Mouse (Mus musculus): ENCODE data around the gene Pitpnm1. TPM values are rescaled to one million over a fixed set of nuclear protein-coding genes. Genes with fewer than 3 reads are reported as not detected.

Gene Pitpnm1
- polyA plus RNA-seq, 1 experiment from 2014 or later, result 12.2 TPM

DNA sequence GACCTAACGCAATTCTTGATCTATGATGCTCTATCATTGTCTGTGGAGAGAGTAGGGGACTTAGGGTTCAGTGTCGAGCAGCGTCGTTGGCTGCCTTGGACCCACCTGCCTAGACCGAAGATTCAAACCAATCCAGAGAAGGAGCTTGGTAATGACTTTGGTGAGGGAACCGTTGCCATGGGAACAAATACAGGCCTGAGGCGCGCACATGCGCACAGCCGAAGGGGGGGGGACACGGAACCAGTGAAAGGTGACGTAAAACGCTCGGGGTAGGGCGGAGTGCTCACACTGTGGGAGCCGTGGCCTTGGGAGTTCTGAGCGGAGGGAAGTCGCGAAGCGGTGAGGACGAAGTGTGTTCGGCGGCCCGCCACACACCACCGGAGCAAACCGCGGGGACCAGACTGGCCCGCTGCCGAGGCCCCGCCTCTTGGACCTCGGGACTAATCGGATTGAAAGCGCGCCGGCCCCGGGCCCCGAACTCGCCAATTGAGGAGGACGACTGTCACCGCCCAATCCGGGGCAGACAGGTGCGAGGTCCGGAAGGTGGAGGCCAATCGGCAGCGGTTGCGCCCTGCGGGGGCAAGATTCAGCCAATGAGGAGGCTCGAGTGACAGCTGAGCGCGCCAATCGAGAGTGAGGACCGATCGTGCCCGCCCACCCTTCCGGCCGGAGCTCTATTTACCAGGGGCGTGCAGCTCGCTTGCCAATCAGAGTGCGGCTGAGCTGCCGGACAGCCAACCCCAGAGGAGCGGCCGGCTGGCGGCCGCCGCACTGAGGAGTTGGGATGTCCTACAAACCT, 3.0 kb upstream of the Pitpnm1 start, which contains the start of gene Cdk2ap2:
Cdk2ap2 (plus strand) TSS at position 541 of the 799 bp plus-strand sequence.
- Histone ChIP-seq H3K4me1 (replicated peaks; ENCODE audit: control insufficient read depth, insufficient read depth, low read length) (peaks cover 14% of the 10 kb centered on the region), H3K4me2 (replicated peaks; ENCODE audit: low read depth, low read length) (peak within 1 kb of the TSS; percentile 61), H3K9me3 (ENCODE audit: control insufficient read depth, low read length) (no peaks in the 10 kb centered on the region), H3K4me3 (ENCODE audit: low read depth, low read length) (peak within 1 kb of the TSS; percentile 57), H3K27me3 (ENCODE audit: control insufficient read depth, insufficient read depth, low read length) (peaks cover 18% of the 10 kb centered on the region), H3K27ac (ENCODE audit: low read depth, low read length) (peak within 1 kb of the TSS; percentile 86), H3K36me3 (ENCODE audit: control insufficient read depth, insufficient read depth, low read length) (no peaks in the 10 kb centered on the region), H3K9ac (ENCODE audit: low read depth, low read length) (peak within 1 kb of the TSS; percentile 69)
- whole genome bisulfite sequencing, result under 1% methylated on average over 65 of the region's 65 CpGs
- peak; percentile 90 for ATAC-seq (ENCODE audit: low FRiP score)
- peak; percentile 100 for DNase-seq (ENCODE audit: low spot score)

DNA sequence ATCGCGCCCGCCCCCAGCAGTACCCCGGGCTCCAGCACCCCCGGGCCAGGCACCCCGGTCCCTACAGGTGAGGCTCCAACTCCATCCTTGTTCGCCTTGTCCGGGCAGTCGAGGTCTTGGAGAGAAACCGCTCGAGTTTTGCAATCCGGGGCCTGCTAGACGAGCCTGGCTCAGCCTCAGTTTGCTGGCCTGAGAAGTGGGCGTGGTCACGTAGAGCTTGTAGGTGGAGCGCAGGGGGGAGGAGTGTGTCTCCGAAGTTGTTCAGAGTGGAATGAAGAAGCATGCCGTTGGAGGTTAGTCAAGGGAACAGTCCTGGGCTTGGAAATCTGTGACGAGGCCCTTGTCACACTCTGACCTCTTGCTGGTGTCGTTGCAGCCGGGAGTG, 2.4 kb upstream of the Pitpnm1 start:
- H3K27ac ChIP-seq (ENCODE audit: low read depth, low read length), result 0 out of 2 replicates have a peak overlapping the region, but pooled peaks have one; percentile 17
- H3K4me1 ChIP-seq (replicated peaks; ENCODE audit: control insufficient read depth, insufficient read depth, low read length), result peaks cover 14% of the 10 kb centered on the region
- peak overlapping the region; percentile 57 for H3K4me3 ChIP-seq (ENCODE audit: low read depth, low read length)
- H3K9ac ChIP-seq (ENCODE audit: low read depth, low read length), result peak overlapping the region; percentile 35
- H3K9me3 ChIP-seq (ENCODE audit: control insufficient read depth, low read length), result no peaks in the 10 kb centered on the region
- no peak for ATAC-seq (ENCODE audit: low FRiP score)
- WGBS, result 1% methylated on average over 21 of the region's 21 CpGs
- H3K27me3 ChIP-seq (ENCODE audit: control insufficient read depth, insufficient read depth, low read length), result peaks cover 21% of the 10 kb centered on the region
- no peaks in the 10 kb centered on the region for H3K36me3 ChIP-seq (ENCODE audit: control insufficient read depth, insufficient read depth, low read length)
- peak overlapping the region; percentile 61 for H3K4me2 ChIP-seq (replicated peaks; ENCODE audit: low read depth, low read length)
- no peak for DNase-seq (ENCODE audit: low spot score)

DNA sequence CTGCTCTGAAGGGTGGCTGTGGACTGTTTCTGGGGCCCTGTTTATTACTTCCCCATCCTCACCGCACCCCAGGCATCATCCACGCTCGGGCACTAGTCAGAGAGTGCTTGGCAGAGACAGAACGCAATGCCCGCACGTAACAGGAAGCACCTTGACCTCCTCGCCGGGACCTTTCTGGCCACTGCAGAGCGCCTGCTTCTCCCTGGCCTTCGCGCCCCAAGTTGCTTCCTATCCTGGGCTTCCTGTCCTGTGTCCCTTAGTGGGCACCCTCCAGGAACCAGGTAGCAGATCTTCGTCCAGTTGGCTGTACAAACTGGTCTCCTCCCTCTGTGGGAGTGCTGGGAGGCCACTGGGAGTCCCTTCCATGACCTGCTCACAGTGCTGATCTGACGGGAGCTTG, 1.4 kb upstream of the Pitpnm1 start:
- no peak for DNase-seq (ENCODE audit: low spot score)
- no peak overlapping the region for H3K27ac ChIP-seq (ENCODE audit: low read depth, low read length)
- 89% methylated on average over 13 of the region's 13 CpGs for WGBS
- peaks cover 14% of the 10 kb centered on the region for H3K4me1 ChIP-seq (replicated peaks; ENCODE audit: control insufficient read depth, insufficient read depth, low read length)
- H3K4me3 ChIP-seq (ENCODE audit: low read depth, low read length), result no peak overlapping the region
- H3K9ac ChIP-seq (ENCODE audit: low read depth, low read length), result no peak overlapping the region
- no peak overlapping the region for H3K4me2 ChIP-seq (replicated peaks; ENCODE audit: low read depth, low read length)
- peaks cover 23% of the 10 kb centered on the region for H3K27me3 ChIP-seq (ENCODE audit: control insufficient read depth, insufficient read depth, low read length)
- no peaks in the 10 kb centered on the region for H3K36me3 ChIP-seq (ENCODE audit: control insufficient read depth, insufficient read depth, low read length)
- ATAC-seq (ENCODE audit: low FRiP score), result no peak
- no peaks in the 10 kb centered on the region for H3K9me3 ChIP-seq (ENCODE audit: control insufficient read depth, low read length)

DNA sequence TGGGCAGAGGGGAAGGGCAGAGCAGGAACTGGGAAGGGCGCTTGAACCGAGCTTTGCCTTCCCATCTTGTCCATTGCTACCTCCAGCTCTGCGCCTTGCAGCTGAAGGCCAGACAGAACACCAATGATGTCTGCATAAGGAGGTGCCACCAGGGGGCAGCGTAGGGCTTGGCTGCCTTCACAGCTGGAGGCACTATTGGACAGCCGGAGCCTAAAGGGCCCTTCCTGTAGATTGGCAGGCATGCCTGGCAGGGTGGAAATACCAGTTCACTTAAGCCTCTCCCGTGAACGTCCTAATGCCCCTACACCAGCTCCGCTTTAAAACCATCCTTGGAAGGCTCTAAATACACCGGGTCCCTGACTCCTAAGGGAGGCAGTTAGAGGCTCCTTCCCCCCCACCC, 742 bp upstream of the Pitpnm1 start:
- WGBS, result 19% methylated on average over 9 of the region's 9 CpGs
- no peak for ATAC-seq (ENCODE audit: low FRiP score)

DNA sequence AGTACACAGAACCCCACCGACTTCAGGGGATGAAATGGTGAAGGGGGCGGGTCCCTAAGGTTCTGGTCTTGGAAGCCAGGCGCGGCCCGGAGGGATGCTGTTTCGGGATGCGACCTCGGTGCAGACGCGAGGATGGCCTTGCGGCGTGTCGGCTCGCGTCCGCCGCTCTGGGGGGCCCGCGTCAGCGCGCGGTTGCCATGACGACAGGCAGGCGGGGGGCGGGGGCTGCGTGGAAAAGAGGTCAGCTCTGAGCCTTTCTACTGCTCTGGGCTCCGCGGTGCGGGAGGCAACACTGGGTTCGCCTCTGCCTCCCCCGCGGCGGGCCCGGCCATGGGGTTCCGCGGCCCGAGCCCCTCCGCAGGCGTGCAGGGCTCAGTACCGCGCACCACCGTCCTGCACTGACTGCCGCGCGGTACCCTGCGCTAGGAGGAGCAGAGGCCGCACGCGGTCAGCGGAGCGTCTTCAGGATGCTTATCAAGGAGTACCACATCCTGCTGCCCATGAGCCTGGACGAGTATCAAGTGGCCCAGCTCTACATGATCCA, 992 bp downstream of the Pitpnm1 start:
- Histone ChIP-seq H3K27ac (ENCODE audit: low read depth, low read length) (no peak overlapping the region), H3K36me3 (ENCODE audit: control insufficient read depth, insufficient read depth, low read length) (no peaks in the 10 kb centered on the region), H3K4me1 (replicated peaks; ENCODE audit: control insufficient read depth, insufficient read depth, low read length) (peaks cover 14% of the 10 kb centered on the region), H3K9me3 (ENCODE audit: control insufficient read depth, low read length) (no peaks in the 10 kb centered on the region), H3K4me3 (ENCODE audit: low read depth, low read length) (peak overlapping the region; percentile 46), H3K4me2 (replicated peaks; ENCODE audit: low read depth, low read length) (peak overlapping the region; percentile 89), H3K9ac (ENCODE audit: low read depth, low read length) (peak overlapping the region; percentile 48; the same call in 1 of the 2 replicates), H3K27me3 (ENCODE audit: control insufficient read depth, insufficient read depth, low read length) (peaks cover 23% of the 10 kb centered on the region)
- ATAC-seq (ENCODE audit: low FRiP score) (peak; percentile 8; the same call in 1 of the 2 replicates), DNase-seq (ENCODE audit: low spot score) (peak; percentile 70)
- under 1% methylated on average over 52 of the region's 52 CpGs for WGBS

More for the DNA sequence above, 742 bp upstream of the Pitpnm1 start:
- peaks cover 14% of the 10 kb centered on the region for H3K4me1 ChIP-seq (replicated peaks; ENCODE audit: control insufficient read depth, insufficient read depth, low read length)
- H3K4me2 ChIP-seq (replicated peaks; ENCODE audit: low read depth, low read length), result 0 out of 2 replicates have a peak overlapping the region, but pooled peaks have one; percentile 11
- H3K27me3 ChIP-seq (ENCODE audit: control insufficient read depth, insufficient read depth, low read length), result peaks cover 23% of the 10 kb centered on the region
- peak; percentile 93 for DNase-seq (ENCODE audit: low spot score)
- no peak overlapping the region for H3K4me3 ChIP-seq (ENCODE audit: low read depth, low read length)
- H3K9ac ChIP-seq (ENCODE audit: low read depth, low read length), result no peak overlapping the region
- no peak overlapping the region for H3K27ac ChIP-seq (ENCODE audit: low read depth, low read length)
- H3K9me3 ChIP-seq (ENCODE audit: control insufficient read depth, low read length), result no peaks in the 10 kb centered on the region
- H3K36me3 ChIP-seq (ENCODE audit: control insufficient read depth, insufficient read depth, low read length), result no peaks in the 10 kb centered on the region

DNA sequence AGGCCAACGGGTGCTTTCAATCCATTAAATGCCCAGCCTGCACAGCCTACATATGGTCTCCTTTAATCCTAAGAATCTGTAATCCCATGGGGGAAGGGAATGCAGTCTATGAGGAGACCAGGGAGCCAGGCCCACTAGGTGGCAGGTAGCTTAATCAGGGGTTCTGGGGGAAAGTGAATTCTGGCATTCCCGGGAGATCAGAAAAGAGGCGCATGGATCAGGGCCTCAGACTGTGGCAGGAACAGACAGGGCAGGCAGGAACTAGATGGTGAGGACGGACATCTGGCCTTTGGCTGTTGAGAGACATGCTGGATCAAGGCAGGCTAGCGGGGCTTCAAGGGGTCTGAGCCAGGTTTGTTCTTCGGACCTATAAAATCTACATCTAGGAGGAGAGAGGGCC, 1.7 kb downstream of the Pitpnm1 start:
- Histone ChIP-seq H3K27me3 (ENCODE audit: control insufficient read depth, insufficient read depth, low read length) (peaks cover 23% of the 10 kb centered on the region), H3K4me2 (replicated peaks; ENCODE audit: low read depth, low read length) (peak overlapping the region; percentile 89), H3K27ac (ENCODE audit: low read depth, low read length) (no peak overlapping the region), H3K36me3 (ENCODE audit: control insufficient read depth, insufficient read depth, low read length) (no peaks in the 10 kb centered on the region), H3K4me3 (ENCODE audit: low read depth, low read length) (peak overlapping the region; percentile 46), H3K9ac (ENCODE audit: low read depth, low read length) (peak overlapping the region; percentile 48; the same call in 1 of the 2 replicates), H3K9me3 (ENCODE audit: control insufficient read depth, low read length) (no peaks in the 10 kb centered on the region), H3K4me1 (replicated peaks; ENCODE audit: control insufficient read depth, insufficient read depth, low read length) (peaks cover 14% of the 10 kb centered on the region)
- 63% methylated on average over 6 of the region's 6 CpGs for WGBS
- ATAC-seq (ENCODE audit: low FRiP score), result no peak
- no peak for DNase-seq (ENCODE audit: low spot score)

DNA sequence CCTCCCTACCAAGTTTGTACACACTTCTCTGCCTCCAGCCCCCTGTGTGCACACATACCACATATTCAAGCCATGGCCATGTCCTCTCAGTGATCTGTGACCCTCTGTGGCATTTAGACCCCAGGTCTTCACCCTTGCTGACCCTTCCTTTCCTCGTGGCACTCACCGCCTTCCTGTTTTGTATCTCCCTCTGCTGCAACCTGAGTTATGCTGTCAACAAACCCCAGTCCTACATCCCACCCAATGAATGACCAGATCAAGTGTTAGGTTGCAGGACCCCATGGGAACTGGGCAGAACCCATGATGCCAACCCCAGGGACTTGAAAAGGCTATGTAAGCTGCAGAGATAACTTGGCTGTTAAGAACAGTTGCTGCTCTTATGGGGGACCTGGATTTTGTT, 2.3 kb downstream of the Pitpnm1 start:
- H3K4me3 ChIP-seq (ENCODE audit: low read depth, low read length), result no peak overlapping the region
- peaks cover 14% of the 10 kb centered on the region for H3K4me1 ChIP-seq (replicated peaks; ENCODE audit: control insufficient read depth, insufficient read depth, low read length)
- H3K9me3 ChIP-seq (ENCODE audit: control insufficient read depth, low read length), result no peaks in the 10 kb centered on the region
- ATAC-seq (ENCODE audit: low FRiP score) (no peak), DNase-seq (ENCODE audit: low spot score) (no peak)
- no peak overlapping the region for H3K9ac ChIP-seq (ENCODE audit: low read depth, low read length)
- 78% methylated on average over 2 of the region's 2 CpGs for WGBS
- H3K27ac ChIP-seq (ENCODE audit: low read depth, low read length), result no peak overlapping the region
- no peak overlapping the region for H3K4me2 ChIP-seq (replicated peaks; ENCODE audit: low read depth, low read length)
- H3K27me3 ChIP-seq (ENCODE audit: control insufficient read depth, insufficient read depth, low read length), result peaks cover 23% of the 10 kb centered on the region
- no peaks in the 10 kb centered on the region for H3K36me3 ChIP-seq (ENCODE audit: control insufficient read depth, insufficient read depth, low read length)

DNA sequence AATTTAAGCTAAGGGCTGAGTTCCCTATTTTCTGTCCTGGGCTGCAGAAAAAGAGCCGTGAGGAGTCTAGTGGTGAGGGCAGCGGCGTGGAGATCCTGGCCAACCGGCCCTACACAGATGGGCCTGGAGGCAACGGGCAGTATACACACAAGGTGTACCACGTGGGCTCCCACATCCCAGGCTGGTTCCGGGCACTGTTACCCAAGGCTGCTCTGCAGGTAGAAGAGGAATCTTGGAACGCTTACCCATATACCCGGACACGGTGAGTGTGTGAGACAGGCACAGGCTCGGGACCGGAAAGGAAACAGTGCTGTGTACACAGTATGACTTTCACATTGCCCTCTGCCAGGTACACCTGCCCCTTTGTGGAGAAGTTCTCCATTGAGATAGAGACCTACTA, 2.8 kb downstream of the Pitpnm1 start:
- H3K4me1 ChIP-seq (replicated peaks; ENCODE audit: control insufficient read depth, insufficient read depth, low read length), result peaks cover 14% of the 10 kb centered on the region
- whole genome bisulfite sequencing, result 93% methylated on average over 12 of the region's 12 CpGs
- DNase-seq (ENCODE audit: low spot score), result no peak
- no peak overlapping the region for H3K27ac ChIP-seq (ENCODE audit: low read depth, low read length)
- no peak overlapping the region for H3K4me2 ChIP-seq (replicated peaks; ENCODE audit: low read depth, low read length)
- H3K9me3 ChIP-seq (ENCODE audit: control insufficient read depth, low read length), result no peaks in the 10 kb centered on the region
- no peaks in the 10 kb centered on the region for H3K36me3 ChIP-seq (ENCODE audit: control insufficient read depth, insufficient read depth, low read length)
- H3K9ac ChIP-seq (ENCODE audit: low read depth, low read length), result no peak overlapping the region
- no peak overlapping the region for H3K4me3 ChIP-seq (ENCODE audit: low read depth, low read length)
- no peak for ATAC-seq (ENCODE audit: low FRiP score)
- H3K27me3 ChIP-seq (ENCODE audit: control insufficient read depth, insufficient read depth, low read length), result peaks cover 23% of the 10 kb centered on the region

All from hindbrain, embryonic 11.5 days (tissue).